Mouse (Mus musculus): Measurements from ENCODE around the gene Tbata. TPM values are rescaled to one million over a fixed set of nuclear protein-coding genes. Genes with fewer than 3 reads are reported as not detected.

Gene Tbata
- total RNA-seq, 2 experiments from 2014 or later, result 1.3 to 2.1 TPM

Small RNAs within 50 kb of the gene (microRNA-seq; reads per million reads assigned to microRNA genes)
- 0 reads per million in 2 experiments for gene Gm44308

Other genes with a start within 250 kb of the Tbata start
- gene Pcbd1, start 82.6 kb upstream of the Tbata start, total RNA-seq (2021), result 1 to 10 TPM; 8.6 to 9.4 TPM
- gene Sgpl1, start 24.3 kb upstream of the Tbata start, total RNA-seq (2021), result 10 to 100 TPM; 21.8 to 24.3 TPM
- under 1 TPM; 0.66 to 0.70 TPM for gene Adamts14, start 101.5 kb downstream of the Tbata start, total RNA-seq (2021)
- gene Prf1, start 125.9 kb downstream of the Tbata start, total RNA-seq (2021), result not detected
- gene Pald1, start 211.6 kb downstream of the Tbata start, total RNA-seq (2021), result 10 to 100 TPM; 15.0 to 15.1 TPM
- under 1 TPM; 0.25 to 0.33 TPM for gene Nodal, start 246.0 kb downstream of the Tbata start, total RNA-seq (2021)

All from left cerebral cortex, postnatal 14 days (tissue).